Mouse (Mus musculus) bone marrow, adult 2 months (tissue): ENCODE results near the gene Itk.

ENCODE experiments used
- CTCF ChIP-seq: fragments of 200-500 bp; IDR thresholded peaks from 2 replicates; pipeline ENCODE4 v1.5.1; 2011; ENCODE audit warnings: low read length, control low read depth; ENCODE audit not compliant: control insufficient read depth, insufficient read depth
- POLR2A ChIP-seq: fragments of 200-500 bp; IDR thresholded peaks from 2 replicates; pipeline ENCODE4 v1.6.1; 2011; ENCODE audit warnings: low read depth, mild to moderate bottlenecking, control low read depth, low read length, borderline replicate concordance; ENCODE audit not compliant: control insufficient read depth

DNA sequence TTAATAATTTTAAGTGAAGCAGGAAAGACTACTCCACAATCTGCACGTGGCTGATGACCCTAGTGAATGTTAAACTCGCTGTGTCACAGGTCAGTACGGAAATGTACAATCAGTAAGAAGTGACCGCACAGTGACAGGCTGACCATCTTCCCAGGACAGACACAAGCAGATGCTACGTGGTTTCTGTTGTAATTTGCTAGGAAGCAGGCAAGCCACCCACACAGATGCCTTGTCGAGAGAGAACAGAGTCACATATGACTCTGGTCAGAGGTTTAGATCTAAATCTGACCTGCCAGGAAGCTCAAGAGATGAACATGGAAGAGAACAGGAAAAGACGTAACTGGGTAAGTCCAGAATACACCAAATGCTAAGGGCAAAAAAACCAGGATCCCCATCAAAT, 3.6 kb upstream of the Itk start:
- no peak for TF ChIP-seq POLR2A
- no peak for TF ChIP-seq CTCF
